7 mouse cellular contexts compared by ENCODE assay signal in genomic region chr2:144452364-144453008, GRCm38 (mm10).
DNase-seq lines count a peak whose midpoint lies in the region; ATAC-seq lines count a peak whose summit lies in the region.

No protein-coding gene starts in this region.

- 0 out of 2 replicates have a peak, but pooled peaks have one; percentile 49 for ATAC-seq in midbrain, embryonic 12.5 days (ENCODE audit: low FRiP score, low read depth)

- peak; percentile 77 for DNase-seq in adrenal gland, adult 2 months
- DNase-seq in embryo, embryonic 10.5 days (ENCODE audit: low spot score): peak; percentile 93
- DNase-seq in gastrocnemius, postnatal 4 days (ENCODE audit: low spot score in 2 of 2): peak; percentile 49 to 70
- peak; percentile 57 for DNase-seq in kidney, adult 11 months
- peak; percentile 64 to 83 for DNase-seq in left cerebral cortex, postnatal 36 days (ENCODE audit: low spot score in 2 of 2)
- DNase-seq in skeletal muscle tissue, adult 2 months (ENCODE audit: low read depth, low spot score): peak; percentile 65

- no peak overlapping the region for H3K9ac ChIP-seq in midbrain, embryonic 12.5 days (replicated peaks)

- H3K4me1 ChIP-seq in midbrain, embryonic 12.5 days: no peaks in the 10 kb centered on the region

- H3K36me3 ChIP-seq in midbrain, embryonic 12.5 days: no peaks in the 10 kb centered on the region

- no peak overlapping the region for H3K4me2 ChIP-seq in midbrain, embryonic 12.5 days (replicated peaks)

- H3K4me3 ChIP-seq in midbrain, embryonic 12.5 days: no peak overlapping the region

- no peaks in the 10 kb centered on the region for H3K9me3 ChIP-seq in midbrain, embryonic 12.5 days

- H3K27me3 ChIP-seq in midbrain, embryonic 12.5 days: peaks cover 22% of the 10 kb centered on the region

- intact Hi-C loops in left cerebral cortex, postnatal 36 days (cut with DNase I): loop anchor here (5.0 to 10.0 kb wide), 4 partner anchors 178 to 1338 kb away; partner anchors contain the start of genes Bfsp1, Mgme1 and Snx5

- no peak overlapping the region for H3K27ac ChIP-seq in midbrain, embryonic 12.5 days (replicated peaks)

- 17% methylated on average over 8 of the region's 8 CpGs for WGBS in midbrain, embryonic 12.5 days
